Mouse (Mus musculus): Measurements from ENCODE around the gene Tead1.

Tead1 gene

GRCm38 (mm10) chr7:112686586-112686985 lies 7.5 kb downstream of the Tead1 start:
- DNase-seq (ENCODE audit: low read depth, low spot score) = no peak

- no peak for DNase-seq (ENCODE audit: low read depth, low spot score)
These were observed 9.4 kb downstream of the Tead1 start for GRCm38 (mm10) chr7:112688425-112689001.

- no peak for DNase-seq (ENCODE audit: low read depth, low spot score)
These were observed 12.0 kb downstream of the Tead1 start for GRCm38 (mm10) chr7:112690836-112691781.

GRCm38 (mm10) chr7:112693566-112693965 lies 14.4 kb downstream of the Tead1 start:
- DNase-seq (ENCODE audit: low read depth, low spot score) = no peak

GRCm38 (mm10) chr7:112696777-112697161 lies 17.7 kb downstream of the Tead1 start:
- DNase-seq (ENCODE audit: low read depth, low spot score) = peak; percentile 62

GRCm38 (mm10) chr7:112697162-112697841 lies 18.2 kb downstream of the Tead1 start:
- DNase-seq (ENCODE audit: low read depth, low spot score) = peak; percentile 60

- DNase-seq (ENCODE audit: low read depth, low spot score) = no peak
These were observed 21.0 kb downstream of the Tead1 start for GRCm38 (mm10) chr7:112700082-112700481.

- no peak for DNase-seq (ENCODE audit: low read depth, low spot score)
These were observed 24.2 kb downstream of the Tead1 start for GRCm38 (mm10) chr7:112703341-112703740.

- DNase-seq (ENCODE audit: low read depth, low spot score) = no peak
These were observed 26.8 kb downstream of the Tead1 start for GRCm38 (mm10) chr7:112705870-112706269.

GRCm38 (mm10) chr7:112706756-112707155 lies 27.6 kb downstream of the Tead1 start:
- DNase-seq (ENCODE audit: low read depth, low spot score) = no peak

GRCm38 (mm10) chr7:112710409-112711107 lies 31.4 kb downstream of the Tead1 start:
- DNase-seq (ENCODE audit: low read depth, low spot score) = no peak

- no peak for DNase-seq (ENCODE audit: low read depth, low spot score)
These were observed 32.9 kb downstream of the Tead1 start for GRCm38 (mm10) chr7:112711977-112712376.

- peak; percentile 23 for DNase-seq (ENCODE audit: low read depth, low spot score)
These were observed 34.4 kb downstream of the Tead1 start for GRCm38 (mm10) chr7:112713509-112713908.

- no peak for DNase-seq (ENCODE audit: low read depth, low spot score)
These were observed 35.7 kb downstream of the Tead1 start for GRCm38 (mm10) chr7:112714783-112715182.

- DNase-seq (ENCODE audit: low read depth, low spot score) = no peak
These were observed 37.6 kb downstream of the Tead1 start for GRCm38 (mm10) chr7:112716701-112717100.

- DNase-seq (ENCODE audit: low read depth, low spot score) = peak; percentile 31
These were observed 38.6 kb downstream of the Tead1 start for GRCm38 (mm10) chr7:112717676-112718075.

GRCm38 (mm10) chr7:112719394-112720142 lies 40.5 kb downstream of the Tead1 start:
- DNase-seq (ENCODE audit: low read depth, low spot score) = no peak

GRCm38 (mm10) chr7:112720143-112720988 lies 41.2 kb downstream of the Tead1 start:
- DNase-seq (ENCODE audit: low read depth, low spot score) = peak; percentile 25

- no peak for DNase-seq (ENCODE audit: low read depth, low spot score)
These were observed 41.8 kb downstream of the Tead1 start for GRCm38 (mm10) chr7:112720989-112721337.

GRCm38 (mm10) chr7:112721859-112722258 lies 42.7 kb downstream of the Tead1 start:
- no peak for DNase-seq (ENCODE audit: low read depth, low spot score)

Measured in skeletal muscle tissue, adult 2 months (tissue).